Mouse (Mus musculus): Measurements from ENCODE around the gene Chrna5.

Chrna5 gene

GRCm38 (mm10) chr9:55023902-55024583, 43.4 kb downstream of the Chrna5 start:
- peak; percentile 87 for DNase-seq

- DNase-seq = no peak
These were observed 45.0 kb downstream of the Chrna5 start for GRCm38 (mm10) chr9:55025534-55026274.

GRCm38 (mm10) chr9:55026275-55026663, 45.6 kb downstream of the Chrna5 start, which contains the start of gene Chrna3:
TSS of gene Chrna3 (minus strand) at chr9:55026562.
- DNase-seq = peak; percentile 14

GRCm38 (mm10) chr9:55031435-55032167, 50.9 kb downstream of the Chrna5 start:
- DNase-seq = no peak

GRCm38 (mm10) chr9:55038948-55039347, 58.3 kb downstream of the Chrna5 start:
- DNase-seq = no peak

GRCm38 (mm10) chr9:55039983-55040382, 59.3 kb downstream of the Chrna5 start:
- no peak for DNase-seq

GRCm38 (mm10) chr9:55041389-55041788, 60.7 kb downstream of the Chrna5 start:
- no peak for DNase-seq

- DNase-seq = no peak
These were observed 63.0 kb downstream of the Chrna5 start for GRCm38 (mm10) chr9:55043688-55044087.

- no peak for DNase-seq
These were observed 64.3 kb downstream of the Chrna5 start for GRCm38 (mm10) chr9:55045001-55045400.

- no peak for DNase-seq
These were observed 66.1 kb downstream of the Chrna5 start for GRCm38 (mm10) chr9:55046764-55047163.

GRCm38 (mm10) chr9:55048211-55048880, 67.7 kb downstream of the Chrna5 start, which contains the start of gene Chrnb4:
TSS of gene Chrnb4 (minus strand) at chr9:55048779.
- DNase-seq = no peak

GRCm38 (mm10) chr9:55055386-55055930, 74.8 kb downstream of the Chrna5 start:
- DNase-seq = no peak

All from cerebellum, adult 8-10 months (tissue).